Mouse (Mus musculus) G1E (cell line): ENCODE measurements around the gene Naa38. TPM values are rescaled to one million over a fixed set of nuclear protein-coding genes. Genes with fewer than 3 reads are reported as not detected.
A peak's percentile ranks its signal among the peaks of the same experiment; 100 is the strongest.

Source experiments
- ATAC-seq: 2 replicates; pipeline ENCODE4 v1.8.0; 2016; ENCODE audit warnings: mild to moderate bottlenecking; ENCODE audit not compliant: insufficient number of reproducible peaks, poor library complexity, low FRiP score, severe bottlenecking; ENCODE audit errors: extremely low read depth
- DNase-seq: peaks from one replicate; pipeline ENCODE4 v3.0.0; 2012; ENCODE audit warnings: low spot score
- H3K27me3 ChIP-seq: 2 replicates; pipeline ENCODE4 v1.6.1; 2012; ENCODE audit warnings: mild to moderate bottlenecking, low read length, inconsistent platforms; ENCODE audit not compliant: insufficient read depth
- H3K36me3 ChIP-seq: replicated peaks from 2 replicates; pipeline ENCODE3; 2012; ENCODE audit warnings: mild to moderate bottlenecking, inconsistent platforms
- H3K4me1 ChIP-seq: 2 replicates; pipeline ENCODE4 v1.6.1; 2012; ENCODE audit warnings: low read depth, low read length, inconsistent platforms, mixed read lengths; ENCODE audit not compliant: insufficient read depth
- H3K4me3 ChIP-seq: 2 replicates; pipeline ENCODE4 v1.5.1; 2012; ENCODE audit warnings: low read depth, mild to moderate bottlenecking, inconsistent platforms, low read length, moderate library complexity, mixed read lengths
- H3K9me3 ChIP-seq: replicated peaks from 2 replicates; pipeline ENCODE4 v1.6.1; 2012; ENCODE audit warnings: inconsistent platforms
- CTCF ChIP-seq: IDR thresholded peaks from 2 replicates; pipeline ENCODE4 v1.5.1; 2012; ENCODE audit warnings: low read depth, low read length, inconsistent platforms, mixed read lengths
- GATA1 ChIP-seq: IDR thresholded peaks from 2 replicates; pipeline ENCODE4 v1.6.1; 2012; ENCODE audit warnings: borderline replicate concordance, low read length, inconsistent platforms, mixed read lengths
- GATA2 ChIP-seq: IDR thresholded peaks from 2 replicates; pipeline ENCODE4 v1.6.1; 2012; ENCODE audit warnings: low read depth, low read length, inconsistent platforms, borderline replicate concordance
- POLR2AphosphoS5 ChIP-seq: IDR thresholded peaks from 2 replicates; pipeline ENCODE4 v1.6.1; 2012; ENCODE audit warnings: low read depth, low read length, inconsistent platforms; ENCODE audit not compliant: insufficient replicate concordance
- TAL1 ChIP-seq: conservative IDR thresholded peaks from 2 replicates; pipeline ENCODE4 v1.6.1; 2012; ENCODE audit warnings: low read depth, low read length, inconsistent platforms, mixed read lengths
- polyA plus RNA-seq: library from polyadenylated mRNA; stranded (reverse); fragments of >175 nt; gene quantifications from 2 replicates; pipeline ENCODE4 v1.2.3, GENCODE M21; 2012
- total RNA-seq, 2 experiments: library from RNA; stranded (forward) in 1 of 2; stranded (reverse) in 1 of 2; fragments of 200-1000 nt in 1 of 2; fragments of >200 nt in 1 of 2; fragmentation: Nextera tagmentation in 1 of 2; gene quantifications; 2 replicates each; pipeline ENCODE4 v1.2.3; 2014 to 2017

Naa38 gene
- total and polyA plus RNA-seq, 3 experiments, result 98.4 to 171 (median 107) TPM

- Histone ChIP-seq H3K9me3 (no peaks in the 10 kb centered on the region), H3K36me3 (peaks cover 27% of the 10 kb centered on the region), H3K4me1 (peaks cover 84% of the 10 kb centered on the region), H3K27me3 (no peaks in the 10 kb centered on the region), H3K4me3 (peak overlapping the region; percentile 78)
- ATAC-seq (no peak), DNase-seq (no peak)
- TF ChIP-seq TAL1 (no peak), POLR2AphosphoS5 (no peak), CTCF (no peak), GATA2 (no peak), GATA1 (no peak)
Observed at GRCm38 (mm10) chr11:69416921-69417448, 21.7 kb downstream of the Naa38 start.

DNA sequence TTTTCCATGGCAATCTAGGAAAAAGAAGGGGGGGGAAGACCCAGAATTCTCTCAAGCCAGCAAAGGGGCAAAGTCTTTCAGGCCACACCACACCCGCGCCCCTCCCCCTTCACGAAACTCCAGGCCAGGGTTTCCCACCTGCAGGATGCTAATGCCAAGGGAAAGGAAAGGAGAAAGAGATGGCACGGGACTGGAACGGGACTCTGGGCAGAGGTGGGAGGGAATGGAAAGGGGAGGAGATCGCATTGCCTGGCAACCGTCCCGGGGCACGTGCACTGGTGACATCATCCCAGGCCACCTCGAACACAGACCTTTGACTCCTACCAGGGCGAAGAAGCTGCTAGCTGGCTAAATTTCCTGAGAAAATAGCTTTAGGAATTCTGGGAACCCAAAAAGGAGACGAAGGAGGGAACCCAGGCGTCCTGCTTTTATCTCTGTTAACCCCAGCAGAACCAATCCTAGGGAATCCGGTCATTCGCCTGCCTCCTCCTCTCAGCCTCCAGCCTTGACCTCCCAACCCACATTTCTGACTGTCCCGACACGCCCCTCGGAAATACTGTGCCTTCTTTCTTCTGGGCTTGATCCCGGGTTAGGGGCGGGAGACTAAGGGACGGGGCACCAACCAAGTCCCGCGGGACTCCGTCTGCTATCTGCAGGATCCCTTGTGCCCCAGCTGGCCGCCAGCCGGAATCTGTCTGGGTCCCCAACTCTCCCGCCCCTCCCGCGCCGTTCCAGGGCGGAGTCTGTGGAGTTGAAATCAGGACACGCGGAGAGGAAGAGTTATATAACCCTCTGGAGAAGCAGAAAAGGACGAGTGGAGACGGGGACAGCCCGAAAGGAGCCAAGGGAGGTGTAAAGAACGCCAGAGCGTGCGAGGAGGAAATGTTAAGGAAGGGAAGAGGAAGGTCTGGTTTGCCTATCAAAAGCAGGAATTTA is 22.4 kb downstream of the Naa38 start:
- no peaks in the 10 kb centered on the region for H3K27me3 ChIP-seq
- no peak for TF ChIP-seq TAL1
- no peak; the same call in 1 of the 2 replicates for TF ChIP-seq POLR2AphosphoS5
- TF ChIP-seq GATA1, result no peak
- H3K4me3 ChIP-seq, result peak overlapping the region; percentile 78
- H3K9me3 ChIP-seq, result no peaks in the 10 kb centered on the region
- peaks cover 82% of the 10 kb centered on the region for H3K4me1 ChIP-seq
- H3K36me3 ChIP-seq, result peaks cover 19% of the 10 kb centered on the region
- ATAC-seq (peak; percentile 35), DNase-seq (peak; percentile 76)

DNA sequence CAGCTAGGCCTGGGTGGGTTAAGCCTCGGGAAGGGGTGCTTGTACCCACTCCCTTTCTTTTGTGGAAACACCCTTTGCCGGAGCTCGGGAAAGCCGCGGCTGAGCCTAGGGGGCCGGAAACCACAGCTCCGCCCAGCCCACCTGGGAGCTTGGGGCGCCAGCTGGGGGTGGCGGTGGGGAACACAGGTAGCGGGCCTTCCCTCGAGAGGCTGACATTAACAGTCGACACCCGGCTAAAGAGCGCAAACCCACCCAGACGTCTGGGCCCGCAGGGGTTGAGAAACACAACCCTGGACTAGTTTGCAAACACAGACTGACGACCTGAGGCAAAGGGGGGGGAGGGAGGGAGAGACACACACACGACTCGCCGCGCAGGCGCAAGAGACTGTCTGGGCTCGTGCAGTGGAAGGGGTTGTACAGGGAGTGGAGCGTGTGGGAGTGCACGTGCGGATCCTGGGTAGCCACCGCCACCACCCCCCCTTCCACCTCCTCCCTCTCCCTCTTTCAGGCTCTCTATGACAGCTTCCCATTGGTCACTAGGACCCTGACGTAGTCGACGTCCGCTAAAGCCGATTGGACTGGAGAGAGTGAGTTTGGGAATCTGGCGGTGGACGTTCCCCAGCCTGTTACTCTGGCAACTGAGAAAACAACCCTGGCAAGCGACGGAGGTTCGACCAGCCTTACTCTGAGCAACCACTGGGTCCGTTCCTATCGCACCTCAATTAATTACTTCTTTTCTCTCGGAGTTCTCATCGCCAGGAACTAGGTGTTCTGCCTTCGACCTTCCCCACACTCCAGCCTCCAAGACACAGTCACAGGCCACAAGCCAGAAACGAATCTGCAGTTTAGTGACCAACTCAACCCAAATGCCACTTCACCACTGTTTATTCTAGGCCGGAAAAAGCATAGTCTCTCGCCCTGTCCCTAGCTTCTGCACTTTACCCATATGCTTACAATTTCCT is 23.5 kb downstream of the Naa38 start:
- Histone ChIP-seq H3K36me3 (peaks cover 9% of the 10 kb centered on the region), H3K4me1 (peaks cover 81% of the 10 kb centered on the region), H3K4me3 (peak overlapping the region; percentile 78), H3K27me3 (no peaks in the 10 kb centered on the region), H3K9me3 (no peaks in the 10 kb centered on the region)
- ATAC-seq (peak; percentile 73), DNase-seq (peak; percentile 95)
- TF ChIP-seq POLR2AphosphoS5, result no peak
- no peak for TF ChIP-seq TAL1
- TF ChIP-seq CTCF, result no peak
- no peak for TF ChIP-seq GATA1
- TF ChIP-seq GATA2, result no peak

- DNase-seq (no peak), ATAC-seq (no peak)
- H3K4me3 ChIP-seq, result peak overlapping the region; percentile 78
- no peak for TF ChIP-seq GATA1
- TF ChIP-seq CTCF, result no peak
- TF ChIP-seq GATA2, result no peak
- no peak for TF ChIP-seq TAL1
- no peak for TF ChIP-seq POLR2AphosphoS5
- no peaks in the 10 kb centered on the region for H3K27me3 ChIP-seq
- peaks cover 81% of the 10 kb centered on the region for H3K4me1 ChIP-seq
- H3K36me3 ChIP-seq, result peaks cover 3% of the 10 kb centered on the region
- H3K9me3 ChIP-seq, result no peaks in the 10 kb centered on the region
Observed at GRCm38 (mm10) chr11:69419443-69419812, 24.1 kb downstream of the Naa38 start.

DNA sequence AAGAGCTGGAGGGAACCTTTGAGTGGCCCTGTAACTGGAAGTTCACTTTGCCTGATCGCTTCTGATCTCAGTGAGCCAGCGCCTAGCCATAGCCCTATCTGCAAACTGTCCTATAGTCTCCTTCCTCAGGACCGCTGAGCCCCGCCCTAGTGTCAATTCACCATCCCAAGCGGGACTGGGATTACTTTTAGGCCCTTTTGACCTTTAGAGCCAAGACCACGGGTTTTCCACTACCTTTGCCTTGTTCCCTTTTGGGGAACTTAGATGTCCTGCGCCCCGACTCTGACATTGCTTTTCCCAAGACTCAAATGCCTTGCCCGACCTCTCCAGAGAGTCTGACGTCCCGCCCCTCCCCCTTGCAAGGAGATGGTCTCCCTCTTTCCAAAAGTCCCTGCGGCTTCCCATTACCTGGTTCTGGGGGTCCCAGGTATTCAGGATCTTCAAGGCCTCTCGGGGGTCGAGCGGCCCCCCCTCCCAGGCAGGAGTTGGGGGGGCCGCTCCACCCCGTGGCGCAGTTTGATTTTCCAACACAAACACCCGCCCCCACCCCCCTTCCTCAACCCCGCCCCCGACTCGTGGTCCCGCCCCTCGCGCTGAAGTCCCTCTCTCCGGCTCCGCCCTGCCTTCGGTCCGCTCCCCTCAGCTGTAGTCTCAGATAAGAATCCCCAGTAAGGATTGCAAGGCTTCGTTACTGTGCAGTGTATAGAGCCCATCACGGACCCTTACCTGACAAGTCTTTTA is 24.7 kb downstream of the Naa38 start:
- 0 out of 2 replicates have a peak, but pooled peaks have one; percentile 9 for ATAC-seq
- peaks cover 80% of the 10 kb centered on the region for H3K4me1 ChIP-seq
- no peak; the same call in 1 of the 2 replicates for TF ChIP-seq TAL1
- no peak for TF ChIP-seq CTCF
- no peak for TF ChIP-seq GATA1
- no peak for TF ChIP-seq POLR2AphosphoS5
- no peak for TF ChIP-seq GATA2
- peaks cover 2% of the 10 kb centered on the region for H3K36me3 ChIP-seq
- H3K4me3 ChIP-seq, result peak overlapping the region; percentile 78
- peak; percentile 90 for DNase-seq
- H3K27me3 ChIP-seq, result no peaks in the 10 kb centered on the region
- H3K9me3 ChIP-seq, result no peaks in the 10 kb centered on the region
